16 mouse cellular contexts compared by ENCODE assay signal in the genomic region with DNA sequence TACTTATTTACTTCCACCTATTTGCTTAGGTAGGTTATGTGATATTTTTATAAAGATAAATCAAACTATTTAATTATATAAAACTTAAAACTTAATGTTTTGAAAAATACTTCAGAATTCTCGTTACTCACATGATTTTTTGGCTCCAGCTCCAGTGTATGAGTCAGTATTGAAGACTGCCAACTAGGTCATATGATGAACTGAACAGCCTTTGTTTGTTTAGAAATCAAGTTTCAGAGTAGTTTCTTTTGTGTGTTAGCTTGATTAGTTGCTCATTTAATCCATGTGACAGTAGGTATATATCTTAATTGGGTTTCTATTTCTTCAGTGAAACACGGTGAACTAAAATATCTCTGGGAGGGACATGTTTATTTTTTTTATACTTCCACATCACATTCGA. TPM values are rescaled to one million over a fixed set of nuclear protein-coding genes. Genes with fewer than 3 reads are reported as not detected.
A peak's percentile ranks its signal among the peaks of the same experiment; 100 is the strongest.
DNase-seq lines count a peak whose midpoint lies in the region; TF ChIP-seq lines count a peak whose summit lies in the region.
"Had no signal": no experiment of that assay in that cellular context is flagged by ENCODE, and none has a peak within 500 bp of the region (broad histone marks: within the 10 kb centered on the region; RNA-seq: fewer than 3 reads in every experiment).

No protein-coding gene starts in this region.

- H3K27me3 ChIP-seq in C2C12 (ENCODE audit: control insufficient read depth, insufficient read depth, insufficient read length), result no peaks in the 10 kb centered on the region
- H3K27me3 ChIP-seq: embryonic facial prominence, embryonic 13.5 days; hindbrain, embryonic 12.5 days; limb, embryonic 15.5 days; megakaryocyte, embryonic 14.5 days had no signal

- peaks cover 28% of the 10 kb centered on the region for H3K36me3 ChIP-seq in C2C12 (ENCODE audit: control insufficient read depth, insufficient read depth)

- H3K79me2 ChIP-seq in C2C12 (ENCODE audit: control insufficient read depth, insufficient read depth), result peaks cover 98% of the 10 kb centered on the region

- no peak for TF ChIP-seq POLR2A in brain, embryonic 14.5 days (IDR thresholded peaks at IDR 0.05; ENCODE audit: borderline replicate concordance, extremely low read depth, insufficient read depth, insufficient read length, poor library complexity, severe bottlenecking)

- peaks cover 85% of the 10 kb centered on the region for H3K79me3 ChIP-seq in C2C12 (ENCODE audit: low read depth)

- no peak overlapping the region for H3K4me3 ChIP-seq in C2C12 (ENCODE audit: insufficient read depth, poor library complexity, severe bottlenecking)
- H3K4me3 ChIP-seq: embryonic facial prominence, embryonic 13.5 days; heart, embryonic 10.5 days; hindbrain, embryonic 12.5 days; limb, embryonic 15.5 days; megakaryocyte, embryonic 14.5 days had no signal

- H3ac ChIP-seq in C2C12 (ENCODE audit: control insufficient read depth, insufficient read length, low read depth), result no peak overlapping the region

- DNase-seq in cerebellum, adult 9-10 months, result peak; percentile 33
- no peak for DNase-seq in cerebellum, postnatal 4 days (ENCODE audit: low spot score in 2 of 2)
- DNase-seq in kidney, adult 9 months, result peak; percentile 27
- no peak for DNase-seq in kidney, postnatal 25 days
- DNase-seq in brain, embryonic 14.5 days (ENCODE audit: low read depth), result peak; percentile 13
- no peak for DNase-seq in left cerebral cortex, adult 11 months (ENCODE audit: low spot score)
- DNase-seq in urinary bladder, postnatal 36 days (ENCODE audit: low spot score in 2 of 2), result no peak
- DNase-seq: cerebellum, postnatal 14 days; kidney, postnatal 4 days had no signal

- TF ChIP-seq CTCF in C2C12 (IDR thresholded peaks at IDR 0.05; ENCODE audit: control insufficient read depth, insufficient read depth, insufficient read length), result no peak
- no peak for TF ChIP-seq CTCF in brain, embryonic 14.5 days (IDR thresholded peaks at IDR 0.05; ENCODE audit: borderline replicate concordance, extremely low read depth, insufficient read depth, insufficient read length)

TF ChIP-seq in C2C12, 6 proteins besides CTCF, POLR2A, EP300 and RAD21:
- peak; percentile 85 for TF ChIP-seq USF1 (IDR thresholded peaks at IDR 0.05; ENCODE audit: low read depth)
- peak; percentile 42 for TF ChIP-seq FOSL1 (IDR thresholded peaks at IDR 0.05; ENCODE audit: insufficient read depth, low read length, poor library complexity, severe bottlenecking)
- no peak for TF ChIP-seq CEBPB (IDR thresholded peaks at IDR 0.05; ENCODE audit: low read depth)
- no peak for TF ChIP-seq MYOD1 (IDR thresholded peaks at IDR 0.05; ENCODE audit: control insufficient read depth, insufficient read length, low read depth)

RNA-seq across cellular contexts. Expression of gene Stam, which starts 33.8 kb away (rescaled TPM):
- polyA plus RNA-seq in C2C12 (2012; fragmentation: generic; extraction: Trizol), result 14.5 TPM
- 73.7 and 77.4 TPM in 2 replicates for polyA plus RNA-seq in brain, embryonic 14.5 days (2012; rRNA removed)

RNA-seq across cellular contexts. Expression of gene Hacd1, which starts 51.7 kb away (rescaled TPM):
- 95.0 TPM for polyA plus RNA-seq in C2C12 (2012; fragmentation: generic; extraction: Trizol)
- polyA plus RNA-seq in brain, embryonic 14.5 days (2012; rRNA removed), result 51.8 and 56.5 TPM in 2 replicates
- polyA plus RNA-seq: CD4-positive, CD25-positive, alpha-beta regulatory T cell, adult 4 months had no signal

Comparison
In these comparisons a context has a peak if more than half of its experiments do, and no peak if none do; other contexts are left out.
1. DNase-seq: peak in cerebellum, adult 9-10 months (single experiment), kidney, adult 9 months (single experiment) and brain, embryonic 14.5 days (single experiment); none in cerebellum, postnatal 4 days (0 of 2), kidney, postnatal 25 days (0 of 2), left cerebral cortex, adult 11 months (single experiment) and urinary bladder, postnatal 36 days (0 of 2).